In genomic region chr1:88235046-88235893, GRCm38 (mm10) we compare ENCODE assay signal across 20 mouse cellular contexts. TPM values are rescaled to one million over a fixed set of nuclear protein-coding genes. Genes with fewer than 3 reads are reported as not detected.
DNase-seq lines count a peak whose midpoint lies in the region; ATAC-seq and TF ChIP-seq lines count a peak whose summit lies in the region.
"Had no signal": no experiment of that assay in that cellular context is flagged by ENCODE, and none has a peak within 500 bp of the region (broad histone marks: within the 10 kb centered on the region; RNA-seq: fewer than 3 reads in every experiment).

No protein-coding gene starts in this region.

- no peaks in the 10 kb centered on the region for H3K4me1 ChIP-seq in heart, embryonic 12.5 days (replicated peaks)
- H3K4me1 ChIP-seq in heart, adult 2 months (ENCODE audit: control insufficient read depth, insufficient read depth, low read length), result no peaks in the 10 kb centered on the region
- no peaks in the 10 kb centered on the region for H3K4me1 ChIP-seq in liver, embryonic 14.5 days (replicated peaks; ENCODE audit: control insufficient read depth in 2 of 2, insufficient read depth in 2 of 2, low read length in 1 of 2)
- H3K4me1 ChIP-seq in liver, postnatal 0 days (ENCODE audit: insufficient read depth), result no peaks in the 10 kb centered on the region; the same call in 1 of the 2 replicates
- no peaks in the 10 kb centered on the region for H3K4me1 ChIP-seq in embryonic facial prominence, embryonic 12.5 days
- H3K4me1 ChIP-seq in midbrain, embryonic 13.5 days (replicated peaks), result no peaks in the 10 kb centered on the region
- H3K4me1 ChIP-seq: forebrain, embryonic 13.5 days; neural tube, embryonic 15.5 days had no signal

- H3K79me2 ChIP-seq in heart, adult 2 months (replicated peaks; ENCODE audit: control insufficient read depth, insufficient read depth, low read length), result no peaks in the 10 kb centered on the region

- H3K36me3 ChIP-seq in heart, embryonic 12.5 days, result no peaks in the 10 kb centered on the region
- no peaks in the 10 kb centered on the region for H3K36me3 ChIP-seq in heart, adult 2 months (ENCODE audit: control insufficient read depth, insufficient read depth, low read length)
- H3K36me3 ChIP-seq in liver, embryonic 14.5 days (replicated peaks; ENCODE audit: control insufficient read depth, insufficient read depth, low read depth), result no peaks in the 10 kb centered on the region
- no peaks in the 10 kb centered on the region for H3K36me3 ChIP-seq in liver, postnatal 0 days (replicated peaks; ENCODE audit: insufficient read depth, low read length)
- H3K36me3 ChIP-seq in embryonic facial prominence, embryonic 12.5 days, result no peaks in the 10 kb centered on the region
- no peaks in the 10 kb centered on the region for H3K36me3 ChIP-seq in midbrain, embryonic 13.5 days
- H3K36me3 ChIP-seq: neural tube, embryonic 15.5 days had no signal

- peaks cover 97% of the 10 kb centered on the region for H3K9me3 ChIP-seq in heart, embryonic 12.5 days (replicated peaks)
- peaks cover 36% of the 10 kb centered on the region for H3K9me3 ChIP-seq in liver, embryonic 14.5 days (ENCODE audit: control insufficient read depth, low read length)
- peaks cover 29% of the 10 kb centered on the region for H3K9me3 ChIP-seq in liver, postnatal 0 days (ENCODE audit: low read length)
- peaks cover 97% of the 10 kb centered on the region for H3K9me3 ChIP-seq in embryonic facial prominence, embryonic 12.5 days
- peaks cover 97% of the 10 kb centered on the region for H3K9me3 ChIP-seq in midbrain, embryonic 13.5 days

- no peaks in the 10 kb centered on the region for H3K27me3 ChIP-seq in heart, embryonic 12.5 days (replicated peaks)
- H3K27me3 ChIP-seq in heart, adult 2 months (ENCODE audit: control insufficient read depth, insufficient read depth, low read length), result no peaks in the 10 kb centered on the region
- no peaks in the 10 kb centered on the region for H3K27me3 ChIP-seq in liver, embryonic 14.5 days (ENCODE audit: control insufficient read depth, insufficient read depth, low read length)
- H3K27me3 ChIP-seq in liver, postnatal 0 days (ENCODE audit: insufficient read depth, low read length), result no peaks in the 10 kb centered on the region
- no peaks in the 10 kb centered on the region for H3K27me3 ChIP-seq in embryonic facial prominence, embryonic 12.5 days
- H3K27me3 ChIP-seq in midbrain, embryonic 13.5 days, result no peaks in the 10 kb centered on the region
- H3K27me3 ChIP-seq: forebrain, embryonic 13.5 days; neural tube, embryonic 15.5 days; Patski had no signal

- no peak for TF ChIP-seq CTCF in heart, adult 2 months (IDR thresholded peaks at IDR 0.05)
- TF ChIP-seq CTCF in liver, embryonic 14.5 days (IDR thresholded peaks at IDR 0.05; ENCODE audit: low read depth), result no peak
- TF ChIP-seq CTCF in liver, postnatal 0 days (IDR thresholded peaks at IDR 0.05; ENCODE audit: low read depth), result no peak

- ATAC-seq in heart, embryonic 12.5 days (ENCODE audit: insufficient number of reproducible peaks, low FRiP score), result peak; percentile 4; the same call in 1 of the 2 replicates
- peak; percentile 12; the same call in 1 of the 2 replicates for ATAC-seq in liver, embryonic 14.5 days (ENCODE audit: insufficient read depth)
- no peak for ATAC-seq in liver, postnatal 0 days
- 0 out of 2 replicates have a peak, but pooled peaks have one; percentile 4 for ATAC-seq in embryonic facial prominence, embryonic 12.5 days (ENCODE audit: insufficient number of reproducible peaks, insufficient read depth, low FRiP score, low TSS enrichment)
- ATAC-seq in midbrain, embryonic 13.5 days, result peak; percentile 31
- ATAC-seq: forebrain, embryonic 13.5 days; intestine, embryonic 16.5 days; Patski had no signal

- H3K4me2 ChIP-seq in heart, embryonic 12.5 days, result no peak overlapping the region
- H3K4me2 ChIP-seq in liver, embryonic 14.5 days (ENCODE audit: low read depth), result no peak overlapping the region
- no peak overlapping the region for H3K4me2 ChIP-seq in liver, postnatal 0 days (ENCODE audit: low read depth, low read length)
- no peak overlapping the region for H3K4me2 ChIP-seq in embryonic facial prominence, embryonic 12.5 days (replicated peaks)
- no peak overlapping the region for H3K4me2 ChIP-seq in midbrain, embryonic 13.5 days (replicated peaks)
- H3K4me2 ChIP-seq: forebrain, embryonic 13.5 days; neural tube, embryonic 15.5 days had no signal

- no peak overlapping the region for H3K4me3 ChIP-seq in heart, embryonic 12.5 days
- H3K4me3 ChIP-seq in heart, adult 2 months, result no peak overlapping the region
- no peak overlapping the region for H3K4me3 ChIP-seq in liver, embryonic 14.5 days (ENCODE audit: insufficient read depth in 1 of 2, low read depth in 2 of 2, low read length in 2 of 2)
- H3K4me3 ChIP-seq in liver, postnatal 0 days (ENCODE audit: low read depth, low read length), result no peak overlapping the region
- no peak overlapping the region for H3K4me3 ChIP-seq in embryonic facial prominence, embryonic 12.5 days
- no peak overlapping the region for H3K4me3 ChIP-seq in midbrain, embryonic 13.5 days (replicated peaks)
- H3K4me3 ChIP-seq: forebrain, embryonic 13.5 days; left cerebral cortex, adult 2 months; neural tube, embryonic 15.5 days had no signal

- WGBS in heart, embryonic 12.5 days, result 58% methylated on average over 11 of the region's 11 CpGs
- WGBS in heart, adult 2 months, result 55% methylated on average over 11 of the region's 11 CpGs
- WGBS in liver, embryonic 14.5 days (ENCODE audit: insufficient replicate concordance), result 48% methylated on average over 11 of the region's 11 CpGs
- WGBS in liver, postnatal 0 days (ENCODE audit: insufficient replicate concordance), result 58% methylated on average over 11 of the region's 11 CpGs
- WGBS in embryonic facial prominence, embryonic 12.5 days, result 62% methylated on average over 11 of the region's 11 CpGs
- 65% methylated on average over 11 of the region's 11 CpGs for WGBS in midbrain, embryonic 13.5 days

- TF ChIP-seq EP300 in heart, adult 2 months (IDR thresholded peaks at IDR 0.05; ENCODE audit: insufficient read depth, low read depth, low read length), result no peak
- TF ChIP-seq EP300 in liver, embryonic 14.5 days (IDR thresholded peaks at IDR 0.05; ENCODE audit: low read depth), result no peak
- TF ChIP-seq EP300 in liver, postnatal 0 days (IDR thresholded peaks at IDR 0.05; ENCODE audit: low read depth), result no peak

- H3K9ac ChIP-seq in heart, embryonic 12.5 days, result no peak overlapping the region
- H3K9ac ChIP-seq in heart, adult 2 months (ENCODE audit: low read depth, low read length), result no peak overlapping the region
- no peak overlapping the region for H3K9ac ChIP-seq in liver, embryonic 14.5 days (replicated peaks)
- no peak overlapping the region for H3K9ac ChIP-seq in liver, postnatal 0 days (replicated peaks)
- H3K9ac ChIP-seq in embryonic facial prominence, embryonic 12.5 days, result no peak overlapping the region
- H3K9ac ChIP-seq in midbrain, embryonic 13.5 days (replicated peaks), result no peak overlapping the region
- H3K9ac ChIP-seq: forebrain, embryonic 13.5 days; neural tube, embryonic 15.5 days had no signal

- no peak for TF ChIP-seq POLR2A in heart, adult 2 months (IDR thresholded peaks at IDR 0.05; ENCODE audit: insufficient read depth, low read depth, low read length)

- DNase-seq in heart, adult 2 months, result no peak
- DNase-seq in liver, embryonic 14.5 days (ENCODE audit: low read depth in 3 of 3, low spot score in 3 of 3), result no peak
- no peak for DNase-seq in liver, postnatal 0 days
- DNase-seq in frontal cortex, postnatal 25 days (ENCODE audit: low spot score in 2 of 2), result no peak
- no peak for DNase-seq in adrenal gland, adult 18-20 months (ENCODE audit: low spot score in 2 of 2)
- DNase-seq: right cerebral cortex, postnatal 4 days; thymus, postnatal 14 days had no signal

- intact Hi-C loops in heart, adult 2 months (cut with DNase I), result no loop called here

- H3K27ac ChIP-seq in heart, embryonic 12.5 days (ENCODE audit: poor library complexity, severe bottlenecking), result no peak overlapping the region
- H3K27ac ChIP-seq in heart, adult 2 months, result no peak overlapping the region
- no peak overlapping the region for H3K27ac ChIP-seq in liver, embryonic 14.5 days
- H3K27ac ChIP-seq in liver, postnatal 0 days (ENCODE audit: low read depth), result no peak overlapping the region
- no peak overlapping the region for H3K27ac ChIP-seq in embryonic facial prominence, embryonic 12.5 days
- no peak overlapping the region for H3K27ac ChIP-seq in midbrain, embryonic 13.5 days
- H3K27ac ChIP-seq: forebrain, embryonic 13.5 days; kidney, postnatal 0 days; left cerebral cortex, adult 2 months; neural tube, embryonic 15.5 days had no signal

RNA-seq across cellular contexts. Expression of gene Mroh2a, which starts 8.5 kb away (rescaled TPM):
- 0.56 and 0.83 TPM in 2 replicates for polyA plus RNA-seq in heart, embryonic 12.5 days (2016; fragmentation: Nextera tagmentation; extraction: Ambion mirVana)
- total RNA-seq in heart, adult 2 months (2021), result under 1 TPM in 1 of 2 experiments, not detected in 1; 0.13 TPM
- 0.06 TPM in 2 replicates for polyA plus RNA-seq in heart, adult 2 months (2012; rRNA removed)
- polyA plus RNA-seq in liver, embryonic 14.5 days (2012; rRNA removed), result under 0.01 and 0.01 TPM in 2 replicates
- 0.38 and 0.81 TPM in 2 replicates for polyA plus RNA-seq in liver, embryonic 14.5 days (2014; fragmentation: Nextera tagmentation; extraction: Ambion mirVana)
- 0.61 and 0.66 TPM in 2 replicates for polyA plus RNA-seq in liver, postnatal 0 days (2015; fragmentation: Nextera tagmentation; extraction: Ambion mirVana)
- polyA plus RNA-seq in embryonic facial prominence, embryonic 12.5 days (2016; fragmentation: Nextera tagmentation; extraction: Ambion mirVana), result 0.80 and 1.6 TPM in 2 replicates
- polyA plus RNA-seq in midbrain, embryonic 13.5 days (2015; fragmentation: Nextera tagmentation; extraction: Ambion mirVana), result 0.68 and 1.0 TPM in 2 replicates
- under 1 TPM; 0.33 to 0.51 TPM for total RNA-seq in adrenal gland, adult 18-20 months (2021)
- total RNA-seq: gastrocnemius, adult 18-20 months had no signal

RNA-seq across cellular contexts. Expression of gene Ugt1a1, which starts 23.5 kb away (rescaled TPM):
- polyA plus RNA-seq in heart, embryonic 12.5 days (2016; fragmentation: Nextera tagmentation; extraction: Ambion mirVana), result 0.22 TPM in 1 of 2 replicates, not detected in the other
- not detected for total RNA-seq in heart, adult 2 months (2021)
- polyA plus RNA-seq in heart, adult 2 months (2012; rRNA removed), result 0.32 TPM in 1 of 2 replicates, not detected in the other
- 0.17 and 0.22 TPM in 2 replicates for polyA plus RNA-seq in liver, embryonic 14.5 days (2012; rRNA removed)
- polyA plus RNA-seq in liver, embryonic 14.5 days (2014; fragmentation: Nextera tagmentation; extraction: Ambion mirVana), result not detected in 2 replicates
- polyA plus RNA-seq in liver, postnatal 0 days (2015; fragmentation: Nextera tagmentation; extraction: Ambion mirVana), result 412 and 437 TPM in 2 replicates
- not detected in 2 replicates for polyA plus RNA-seq in embryonic facial prominence, embryonic 12.5 days (2016; fragmentation: Nextera tagmentation; extraction: Ambion mirVana)
- polyA plus RNA-seq in midbrain, embryonic 13.5 days (2015; fragmentation: Nextera tagmentation; extraction: Ambion mirVana), result not detected in 2 replicates
- total RNA-seq in adrenal gland, adult 18-20 months (2021), result 10 to 100 TPM in 1 of 2 experiments, under 1 TPM in 1; 0.22 to 77.3 TPM
- total RNA-seq: heart, postnatal 25 days; layer of hippocampus, adult 8-10 months had no signal
- polyA plus RNA-seq: forebrain, embryonic 13.5 days; neural tube, embryonic 15.5 days had no signal

RNA-seq across cellular contexts. Expression of gene Dnajb3, which starts 29.7 kb away (rescaled TPM):
- 7.6 and 8.4 TPM in 2 replicates for polyA plus RNA-seq in heart, embryonic 12.5 days (2016; fragmentation: Nextera tagmentation; extraction: Ambion mirVana)
- total RNA-seq in heart, adult 2 months (2021), result under 1 TPM in 1 of 2 experiments, not detected in 1; 0.23 TPM
- polyA plus RNA-seq in heart, adult 2 months (2012; rRNA removed), result 0.53 and 0.66 TPM in 2 replicates
- 5.5 and 7.9 TPM in 2 replicates for polyA plus RNA-seq in liver, embryonic 14.5 days (2012; rRNA removed)
- polyA plus RNA-seq in liver, embryonic 14.5 days (2014; fragmentation: Nextera tagmentation; extraction: Ambion mirVana), result 9.4 and 10.8 TPM in 2 replicates
- 7.1 and 7.8 TPM in 2 replicates for polyA plus RNA-seq in liver, postnatal 0 days (2015; fragmentation: Nextera tagmentation; extraction: Ambion mirVana)
- 16.1 and 17.0 TPM in 2 replicates for polyA plus RNA-seq in embryonic facial prominence, embryonic 12.5 days (2016; fragmentation: Nextera tagmentation; extraction: Ambion mirVana)
- polyA plus RNA-seq in midbrain, embryonic 13.5 days (2015; fragmentation: Nextera tagmentation; extraction: Ambion mirVana), result 13.9 and 16.2 TPM in 2 replicates
- total RNA-seq in adrenal gland, adult 18-20 months (2021), result 1 to 10 TPM; 2.2 to 3.1 TPM
- total RNA-seq: gastrocnemius, adult 18-20 months; liver, adult 2 months had no signal
- polyA plus RNA-seq: liver, adult 2 months; Patski had no signal

RNA-seq across cellular contexts. Expression of gene Ugt1a2, which starts 34.9 kb away (rescaled TPM):
- not detected in 2 replicates for polyA plus RNA-seq in heart, embryonic 12.5 days (2016; fragmentation: Nextera tagmentation; extraction: Ambion mirVana)
- total RNA-seq in heart, adult 2 months (2021), result not detected
- polyA plus RNA-seq in heart, adult 2 months (2012; rRNA removed), result not detected in 2 replicates
- 0.02 and 0.03 TPM in 2 replicates for polyA plus RNA-seq in liver, embryonic 14.5 days (2012; rRNA removed)
- not detected in 2 replicates for polyA plus RNA-seq in liver, embryonic 14.5 days (2014; fragmentation: Nextera tagmentation; extraction: Ambion mirVana)
- not detected in 2 replicates for polyA plus RNA-seq in liver, postnatal 0 days (2015; fragmentation: Nextera tagmentation; extraction: Ambion mirVana)
- polyA plus RNA-seq in embryonic facial prominence, embryonic 12.5 days (2016; fragmentation: Nextera tagmentation; extraction: Ambion mirVana), result not detected in 2 replicates
- 0.09 TPM in 1 of 2 replicates, not detected in the other for polyA plus RNA-seq in midbrain, embryonic 13.5 days (2015; fragmentation: Nextera tagmentation; extraction: Ambion mirVana)
- 1 to 10 TPM in 1 of 2 experiments, not detected in 1; 1.3 TPM for total RNA-seq in adrenal gland, adult 18-20 months (2021)
- total RNA-seq: heart, postnatal 25 days; left cerebral cortex, adult 2 months had no signal
- polyA plus RNA-seq: forebrain, embryonic 13.5 days; intestine, embryonic 16.5 days; neural tube, embryonic 15.5 days had no signal

RNA-seq across cellular contexts. Expression of gene Hjurp, which starts 42.2 kb away (rescaled TPM):
- polyA plus RNA-seq in heart, embryonic 12.5 days (2016; fragmentation: Nextera tagmentation; extraction: Ambion mirVana), result 141 TPM in 2 replicates
- total RNA-seq in heart, adult 2 months (2021), result 10 to 100 TPM in 1 of 2 experiments, 1 to 10 TPM in 1; 8.7 to 11.5 TPM
- 12.7 and 23.9 TPM in 2 replicates for polyA plus RNA-seq in heart, adult 2 months (2012; rRNA removed)
- polyA plus RNA-seq in liver, embryonic 14.5 days (2012; rRNA removed), result 51.9 and 61.0 TPM in 2 replicates
- 38.0 and 42.9 TPM in 2 replicates for polyA plus RNA-seq in liver, embryonic 14.5 days (2014; fragmentation: Nextera tagmentation; extraction: Ambion mirVana)
- 31.4 and 37.0 TPM in 2 replicates for polyA plus RNA-seq in liver, postnatal 0 days (2015; fragmentation: Nextera tagmentation; extraction: Ambion mirVana)
- polyA plus RNA-seq in embryonic facial prominence, embryonic 12.5 days (2016; fragmentation: Nextera tagmentation; extraction: Ambion mirVana), result 231 and 234 TPM in 2 replicates
- 107 and 110 TPM in 2 replicates for polyA plus RNA-seq in midbrain, embryonic 13.5 days (2015; fragmentation: Nextera tagmentation; extraction: Ambion mirVana)
- 10 to 100 TPM; 21.7 to 27.4 TPM for total RNA-seq in adrenal gland, adult 18-20 months (2021)

Comparison
In these comparisons a context has a peak if more than half of its experiments do, and no peak if none do; other contexts are left out.
1. RNA of gene Ugt1a1, which starts 23.5 kb away (polyA plus RNA-seq): 412 to 437 TPM in liver, postnatal 0 days; 0.22 TPM in heart, embryonic 12.5 days, 0.17 to 0.22 TPM in liver, embryonic 14.5 days, 0.32 TPM in heart, adult 2 months, not detected in embryonic facial prominence, embryonic 12.5 days and not detected in midbrain, embryonic 13.5 days; every median in the first group is over 100 times any median in the second.